Mouse (Mus musculus) spleen, adult 2 months (tissue): ENCODE results near the gene Hist1h2bf. TPM values are rescaled to one million over a fixed set of nuclear protein-coding genes. Genes with fewer than 3 reads are reported as not detected.
A peak's percentile ranks its signal among the peaks of the same experiment; 100 is the strongest.
"Not testable (repeated sequence)": the region's sequence is repeated elsewhere in the genome, so short reads cannot be mapped to it uniquely, and the experiment has no call there.

Experiments used
- DNase-seq, 2 experiments: peaks; one replicate each; pipeline versions ENCODE4 v3.0.0 to v3.0.0-alpha.2; 2012 to 2021; ENCODE audit warnings: low spot score in 2 of 2, low read depth in 1 of 2
- H3K27ac ChIP-seq: fragments of 200-500 bp; 2 replicates; pipeline ENCODE4 v1.5.1; 2012; ENCODE audit warnings: low read length, inconsistent platforms; ENCODE audit not compliant: insufficient read depth
- H3K27me3 ChIP-seq: fragments of 200-500 bp; 2 replicates; pipeline ENCODE4 v1.6.1; 2012; ENCODE audit warnings: mild to moderate bottlenecking, moderate library complexity, low read length, inconsistent platforms; ENCODE audit not compliant: control insufficient read depth, insufficient read depth
- H3K36me3 ChIP-seq: fragments of 200-500 bp; 2 replicates; pipeline ENCODE4 v1.6.1; 2012; ENCODE audit warnings: mild to moderate bottlenecking, low read length, inconsistent platforms; ENCODE audit not compliant: control insufficient read depth, insufficient read depth
- H3K4me1 ChIP-seq: fragments of 200-500 bp; 2 replicates; pipeline ENCODE4 v1.6.1; 2011; ENCODE audit warnings: inconsistent platforms; ENCODE audit not compliant: control insufficient read depth, insufficient read depth, insufficient read length
- H3K4me3 ChIP-seq: fragments of 200-500 bp; 2 replicates; pipeline ENCODE4 v1.5.1; 2011; ENCODE audit warnings: mild to moderate bottlenecking, inconsistent platforms; ENCODE audit not compliant: insufficient read depth, insufficient read length; ENCODE audit errors: extremely low read depth
- CTCF ChIP-seq: fragments of 200-500 bp; IDR thresholded peaks from 2 replicates; pipeline ENCODE4 v1.5.1; 2011; ENCODE audit warnings: mild to moderate bottlenecking, inconsistent platforms; ENCODE audit not compliant: insufficient read depth, insufficient read length, insufficient replicate concordance; ENCODE audit errors: extremely low read depth
- POLR2A ChIP-seq: fragments of 200-500 bp; IDR thresholded peaks from 2 replicates; pipeline ENCODE4 v1.6.1; 2011; ENCODE audit warnings: low read depth, low read length, inconsistent platforms
- whole genome bisulfite sequencing: fragments of 180-500 bp; shearing (Covaris S2); methylation state at CpG from one replicate; pipeline ENCODE4 v1.1.7; 2018; 5-methylcytosine and 5-hydroxymethylcytosine counted together
- polyA plus RNA-seq: library from polyadenylated mRNA; depleted of rRNA; stranded (reverse); fragments of >200 nt; gene quantifications from 2 replicates; pipeline ENCODE4 v1.2.3, GENCODE M21; 2012

Hist1h2bf gene
- polyA plus RNA-seq, 1 experiment: 28.3 TPM

- Histone ChIP-seq H3K4me3 (no peak overlapping the region), H3K27ac (no peak overlapping the region), H3K27me3 (no peaks in the 10 kb centered on the region), H3K36me3 (no peaks in the 10 kb centered on the region), H3K4me1 (peaks cover 3% of the 10 kb centered on the region; the same call in 1 of the 2 replicates)
- TF ChIP-seq CTCF (no peak), POLR2A (no peak)
- WGBS: 83% methylated on average over 3 of the region's 3 CpGs
- no peak for DNase-seq
Observed at GRCm38 (mm10) chr13:23537006-23537710, 36.8 kb downstream of the Hist1h2bf start.

- Histone ChIP-seq H3K4me1 (peaks cover 3% of the 10 kb centered on the region; the same call in 1 of the 2 replicates), H3K36me3 (no peaks in the 10 kb centered on the region), H3K27me3 (no peaks in the 10 kb centered on the region), H3K27ac (no peak overlapping the region), H3K4me3 (no peak overlapping the region)
- no peak for TF ChIP-seq POLR2A
- no peak for TF ChIP-seq CTCF
- 30% methylated on average over 7 of the region's 7 CpGs for WGBS
- DNase-seq: no peak
Observed at GRCm38 (mm10) chr13:23536076-23536822, 37.7 kb downstream of the Hist1h2bf start.

- Histone ChIP-seq H3K27ac (peak within 1 kb of the TSS; percentile 11; the same call in 1 of the 2 replicates), H3K4me3 (peak within 1 kb of the TSS; percentile 59)
- H3K36me3 ChIP-seq, H3K4me1 ChIP-seq, H3K27me3 ChIP-seq: not testable (repeated sequence)
- under 1% methylated on average over 56 of the region's 62 CpGs for WGBS
- DNase-seq: peak; percentile 78 to 86
Observed at GRCm38 (mm10) chr13:23535137-23536075, 38.6 kb downstream of the Hist1h2bf start, which contains the start of gene Hist1h3g. Gene Hist1h3g, plus strand, starts transcription at chr13:23535422.

- under 1% methylated on average over 15 of the region's 15 CpGs for WGBS
- Histone ChIP-seq H3K27ac (peak overlapping the region; percentile 11; the same call in 1 of the 2 replicates), H3K36me3 (no peaks in the 10 kb centered on the region), H3K4me1 (peaks cover 3% of the 10 kb centered on the region; the same call in 1 of the 2 replicates), H3K4me3 (peak overlapping the region; percentile 14), H3K27me3 (no peaks in the 10 kb centered on the region)
- no peak for TF ChIP-seq CTCF
- no peak for TF ChIP-seq POLR2A
- no peak for DNase-seq
Observed at GRCm38 (mm10) chr13:23534368-23535131, 39.4 kb downstream of the Hist1h2bf start.

- peak; percentile 51 to 55 for DNase-seq
- not testable (repeated sequence) for H3K36me3 ChIP-seq, H3K27me3 ChIP-seq, H3K4me1 ChIP-seq
- under 1% methylated on average over 32 of the region's 53 CpGs for WGBS
- H3K27ac ChIP-seq: peak within 1 kb of the TSS; percentile 60
- H3K4me3 ChIP-seq: peak within 1 kb of the TSS; percentile 46
Observed at GRCm38 (mm10) chr13:23533560-23534367, 40.2 kb downstream of the Hist1h2bf start, which contains the start of gene Hist1h2af. Gene Hist1h2af, plus strand, starts transcription at chr13:23533906.
